Mouse (Mus musculus) liver, adult 2 months (tissue): ENCODE results near the gene Hoga1.

Source experiments
- CTCF ChIP-seq: fragments of 200-500 bp; IDR thresholded peaks from 2 replicates; pipeline ENCODE4 v1.5.1; 2011; ENCODE audit warnings: low read depth, low read length, control low read depth
- POLR2A ChIP-seq: fragments of 200-500 bp; IDR thresholded peaks from 2 replicates; pipeline ENCODE4 v1.6.1; 2011; ENCODE audit warnings: low read length, control low read depth; ENCODE audit not compliant: insufficient read depth; ENCODE audit errors: extremely low read depth

GRCm38 (mm10) chr19:42080469-42080868 lies 35.1 kb downstream of the Hoga1 start:
- no peak for TF ChIP-seq POLR2A
- TF ChIP-seq CTCF = no peak
